Mouse (Mus musculus) adrenal gland, postnatal 14 days (tissue): Measurements from ENCODE around the gene Atp23. TPM values are rescaled to one million over a fixed set of nuclear protein-coding genes. Genes with fewer than 3 reads are reported as not detected.
"Not testable (repeated sequence)": the region's sequence is repeated elsewhere in the genome, so short reads cannot be mapped to it uniquely, and the experiment has no call there.

Experiments used
- DNase-seq: peaks from one replicate; pipeline ENCODE4 v3.0.0; 2021; ENCODE audit warnings: mixed read lengths
- total RNA-seq: library from RNA; stranded (reverse); gene quantifications from 2 replicates; pipeline ENCODE4 v1.2.3, GENCODE M21; 2021

Gene Atp23
- total RNA-seq, 1 experiment from 2014 or later: 7.1 TPM

DNA sequence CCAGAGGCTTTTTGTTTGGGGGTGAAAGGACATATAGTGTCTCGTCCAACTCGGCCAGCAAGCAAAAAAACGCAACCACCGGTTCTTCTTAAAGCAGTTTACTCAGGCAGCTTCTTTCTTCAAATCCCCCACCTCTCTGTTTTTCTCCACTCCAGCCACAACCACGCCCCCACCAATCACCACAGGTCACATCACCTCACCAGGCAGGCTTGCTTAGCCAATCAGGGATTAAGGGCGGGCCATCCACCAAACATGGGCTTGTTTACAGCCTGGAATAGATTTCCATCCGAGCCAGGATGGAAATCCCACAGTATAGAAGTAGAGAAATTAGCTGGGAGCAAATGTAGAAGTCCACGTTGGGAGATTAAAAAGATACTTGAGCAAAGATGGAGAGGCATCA, 74.9 kb downstream of the Atp23 start:
- not testable (repeated sequence) for DNase-seq

- DNase-seq: no peak
Observed at GRCm38 (mm10) chr10:126822418-126822817, 78.7 kb downstream of the Atp23 start.

Other genes with a start within 250 kb of the Atp23 start
- 115 and 144 TPM in 2 replicates for gene Ctdsp2, start 77.4 kb upstream of the Atp23 start, total RNA-seq
- gene Avil, start 99.4 kb upstream of the Atp23 start, total RNA-seq: 0.74 and 2.5 TPM in 2 replicates
- gene Tsfm, start 129.5 kb upstream of the Atp23 start, total RNA-seq: 57.6 and 58.7 TPM in 2 replicates
- gene Mettl1, start 140.1 kb upstream of the Atp23 start, total RNA-seq: 12.4 and 18.1 TPM in 2 replicates
- 0.15 and 0.23 TPM in 2 replicates for gene Eef1akmt3, start 140.2 kb upstream of the Atp23 start, total RNA-seq
- 0.26 and 0.41 TPM in 2 replicates for gene Cyp27b1, start 146.9 kb upstream of the Atp23 start, total RNA-seq
- gene March9, start 158.8 kb upstream of the Atp23 start, total RNA-seq: 6.2 and 8.0 TPM in 2 replicates
- 242 and 253 TPM in 2 replicates for gene Cdk4, start 162.2 kb upstream of the Atp23 start, total RNA-seq
- 76.3 and 96.5 TPM in 2 replicates for gene Tspan31, start 168.9 kb upstream of the Atp23 start, total RNA-seq
- 6.9 and 14.3 TPM in 2 replicates for gene Agap2, start 173.9 kb upstream of the Atp23 start, total RNA-seq
- gene Os9, start 219.8 kb upstream of the Atp23 start, total RNA-seq: 97.9 and 108 TPM in 2 replicates